Mouse (Mus musculus) gastrocnemius, adult 18-20 months (tissue): ENCODE data around the gene Gm5916. TPM values are rescaled to one million over a fixed set of nuclear protein-coding genes. Genes with fewer than 3 reads are reported as not detected.

ENCODE experiments used
- DNase-seq: peaks from one replicate; pipeline ENCODE4 v3.0.0; 2021; ENCODE audit warnings: low spot score
- long read RNA-seq, 2 experiments: library from polyadenylated mRNA; stranded (forward); transcript quantifications; one replicate each; pipeline ENCODE4 v2.0.0; 2021
- total RNA-seq, 2 experiments: library from RNA; stranded (reverse); gene quantifications; 2 replicates each; pipeline ENCODE4 v1.2.3; 2021

The Gm5916 gene
- not detected for total RNA-seq
- long read RNA-seq, experiment 1 = 0 reads
- long read RNA-seq, experiment 2 = 0 reads

DNA sequence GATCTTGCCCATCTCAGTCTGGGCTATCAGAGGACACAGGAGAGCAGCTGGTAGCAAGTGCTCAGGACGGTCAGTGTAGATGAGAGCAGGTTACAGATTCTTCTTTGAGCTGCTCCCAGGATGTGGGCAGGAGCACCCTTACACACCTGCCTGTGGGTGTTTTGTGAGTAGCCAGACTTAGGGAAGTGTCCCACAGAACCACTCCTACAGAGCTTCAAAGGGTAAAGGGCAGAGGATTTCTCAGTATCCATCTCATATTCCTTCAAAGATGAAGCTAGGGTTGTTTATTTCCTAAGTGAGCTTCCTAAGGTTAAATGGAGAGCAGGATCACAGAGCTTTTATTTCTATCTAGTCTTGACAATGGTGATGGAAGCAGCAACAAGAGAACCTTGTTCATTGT lies at the start of gene Gm5916:
Gene Gm5916 (minus strand): TSS at position 101 of the 400 bp plus-strand sequence.
- DNase-seq = no peak

Other genes with a start within 250 kb of the Gm5916 start
- gene 9230113P08Rik, start 220.4 kb downstream of the Gm5916 start, total RNA-seq = not detected